Mouse (Mus musculus) liver, embryonic 11.5 days (tissue): Measurements from ENCODE around the gene Trmt1. TPM values are rescaled to one million over a fixed set of nuclear protein-coding genes. Genes with fewer than 3 reads are reported as not detected.

Source experiments
- ATAC-seq: fragments of 200-750 bp; cut with Nextera tagmentation; replicated peaks from 2 replicates; pipeline ENCODE4 v1.8.0; 2017; ENCODE audit warnings: moderate number of reproducible peaks, mild to moderate bottlenecking, moderate TSS enrichment, moderate library complexity; ENCODE audit not compliant: low FRiP score
- DNase-seq: peaks from one replicate; pipeline ENCODE4 v3.0.0-alpha.2; 2017; ENCODE audit warnings: low spot score
- H3K27ac ChIP-seq: fragments of 300-500 bp; sonication (generic); 2 replicates; pipeline ENCODE4 v1.5.1; 2014; ENCODE audit warnings: mild to moderate bottlenecking, low read depth, low read length, control low read depth
- H3K27me3 ChIP-seq: fragments of 300-500 bp; sonication (generic); replicated peaks from 2 replicates; pipeline ENCODE4 v1.6.1; 2014; ENCODE audit warnings: low read length, mixed read lengths; ENCODE audit not compliant: control insufficient read depth, insufficient read depth
- H3K36me3 ChIP-seq: fragments of 300-500 bp; sonication (generic); 2 replicates; pipeline ENCODE4 v1.6.1; 2014; ENCODE audit warnings: mild to moderate bottlenecking, low read length, moderate library complexity, mixed read lengths; ENCODE audit not compliant: control insufficient read depth, insufficient read depth
- H3K4me1 ChIP-seq: fragments of 300-500 bp; sonication (generic); replicated peaks from 2 replicates; pipeline ENCODE4 v1.6.1; 2014; ENCODE audit warnings: low read length, mixed read lengths; ENCODE audit not compliant: control insufficient read depth, insufficient read depth
- H3K4me2 ChIP-seq: fragments of 300-500 bp; sonication (generic); 2 replicates; pipeline ENCODE4 v1.6.1; 2014; ENCODE audit warnings: mild to moderate bottlenecking, control low read depth, moderate library complexity
- H3K4me3 ChIP-seq: fragments of 300-500 bp; sonication (generic); 2 replicates; pipeline ENCODE4 v1.5.1; 2014; ENCODE audit warnings: low read depth, low read length, control low read depth
- H3K9ac ChIP-seq: fragments of 300-500 bp; sonication (generic); 2 replicates; pipeline ENCODE4 v1.6.1; 2014; ENCODE audit warnings: low read depth, low read length, control low read depth
- H3K9me3 ChIP-seq: fragments of 300-500 bp; sonication (generic); 2 replicates; pipeline ENCODE4 v1.6.1; 2016; ENCODE audit warnings: low read length, inconsistent platforms, mixed read lengths; ENCODE audit not compliant: control insufficient read depth
- WGBS: fragments of 180-500 bp; shearing (Covaris S2); extraction: QIAGEN DNeasy Blood & Tissue Kit; methylation state at CpG from one replicate; pipeline ENCODE4 v1.1.7; 2014; 5-methylcytosine and 5-hydroxymethylcytosine counted together
- polyA plus RNA-seq: library from polyadenylated mRNA; unstranded; fragments of >200 nt; fragmentation: Nextera tagmentation; extraction: Ambion mirVana; gene quantifications from 2 replicates; pipeline ENCODE4 v1.2.1, GENCODE M21; 2014

Trmt1 gene
- polyA plus RNA-seq, 1 experiment from 2014 or later, result 95.6 TPM

GRCm38 (mm10) chr8:84702963-84703465 lies 16.9 kb downstream of the Trmt1 start:
- H3K27ac ChIP-seq, result peak overlapping the region; percentile 94
- no peak for ATAC-seq
- no peaks in the 10 kb centered on the region for H3K9me3 ChIP-seq
- peaks cover 70% of the 10 kb centered on the region for H3K4me1 ChIP-seq
- H3K9ac ChIP-seq, result peak overlapping the region; percentile 94
- peak overlapping the region; percentile 66 for H3K4me3 ChIP-seq
- peaks cover 17% of the 10 kb centered on the region for H3K36me3 ChIP-seq
- H3K27me3 ChIP-seq, result peaks cover 32% of the 10 kb centered on the region
- 45% methylated on average over 6 of the region's 6 CpGs for WGBS
- H3K4me2 ChIP-seq, result peak overlapping the region; percentile 74
- DNase-seq, result no peak

DNA sequence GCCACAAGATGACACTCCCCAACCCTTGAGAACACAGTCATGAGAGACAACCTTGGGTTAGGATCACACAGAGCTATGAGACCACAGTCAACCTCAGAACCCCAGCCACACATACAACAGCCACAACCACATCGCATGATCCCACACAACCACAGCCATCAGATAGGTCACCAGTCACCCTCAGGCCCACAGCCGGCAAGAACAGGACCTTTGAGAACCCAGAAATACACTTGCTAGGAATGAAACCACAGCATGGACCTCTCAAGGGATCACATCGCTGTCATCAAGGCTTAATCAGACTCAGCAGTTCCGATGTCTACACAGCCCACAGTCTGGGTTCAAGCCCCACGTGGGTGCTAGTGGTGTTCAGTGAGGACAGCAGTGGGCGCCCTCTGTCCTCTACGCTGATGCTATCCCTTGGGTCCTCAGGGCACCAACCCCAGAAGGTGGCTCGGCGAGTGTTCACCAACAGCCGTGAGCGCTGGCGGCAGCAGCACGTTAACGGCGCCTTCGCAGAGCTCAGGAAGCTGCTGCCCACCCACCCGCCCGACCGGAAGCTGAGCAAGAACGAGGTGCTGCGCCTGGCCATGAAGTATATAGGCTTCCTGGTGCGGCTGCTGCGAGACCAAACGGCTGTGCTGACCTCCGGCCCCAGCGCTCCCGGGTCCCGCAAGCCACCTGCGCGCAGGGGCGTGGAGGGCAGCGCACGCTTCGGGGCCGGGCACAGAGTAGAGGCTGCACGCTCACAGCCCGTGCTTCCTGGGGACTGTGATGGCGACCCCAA lies 17.6 kb downstream of the Trmt1 start:
- H3K27me3 ChIP-seq, result peaks cover 37% of the 10 kb centered on the region
- peak overlapping the region; percentile 66 for H3K4me3 ChIP-seq
- H3K36me3 ChIP-seq, result peaks cover 10% of the 10 kb centered on the region
- peak; percentile 64 for DNase-seq
- no peaks in the 10 kb centered on the region for H3K9me3 ChIP-seq
- H3K27ac ChIP-seq, result peak overlapping the region; percentile 94
- peak overlapping the region; percentile 74 for H3K4me2 ChIP-seq
- 4% methylated on average over 38 of the region's 38 CpGs for WGBS
- peaks cover 75% of the 10 kb centered on the region for H3K4me1 ChIP-seq
- H3K9ac ChIP-seq, result peak overlapping the region; percentile 94
- no peak for ATAC-seq

- peak; percentile 33; the same call in 1 of the 2 replicates for ATAC-seq
- Histone ChIP-seq H3K36me3 (peaks cover 5% of the 10 kb centered on the region), H3K4me1 (peaks cover 75% of the 10 kb centered on the region), H3K4me2 (peak overlapping the region; percentile 74), H3K4me3 (peak overlapping the region; percentile 66), H3K27ac (peak overlapping the region; percentile 94), H3K9ac (peak overlapping the region; percentile 94), H3K27me3 (peaks cover 41% of the 10 kb centered on the region), H3K9me3 (no peaks in the 10 kb centered on the region)
- peak; percentile 83 for DNase-seq
- under 1% methylated on average over 16 of the region's 16 CpGs for WGBS
Measured at GRCm38 (mm10) chr8:84704356-84704755, 18.2 kb downstream of the Trmt1 start.

DNA sequence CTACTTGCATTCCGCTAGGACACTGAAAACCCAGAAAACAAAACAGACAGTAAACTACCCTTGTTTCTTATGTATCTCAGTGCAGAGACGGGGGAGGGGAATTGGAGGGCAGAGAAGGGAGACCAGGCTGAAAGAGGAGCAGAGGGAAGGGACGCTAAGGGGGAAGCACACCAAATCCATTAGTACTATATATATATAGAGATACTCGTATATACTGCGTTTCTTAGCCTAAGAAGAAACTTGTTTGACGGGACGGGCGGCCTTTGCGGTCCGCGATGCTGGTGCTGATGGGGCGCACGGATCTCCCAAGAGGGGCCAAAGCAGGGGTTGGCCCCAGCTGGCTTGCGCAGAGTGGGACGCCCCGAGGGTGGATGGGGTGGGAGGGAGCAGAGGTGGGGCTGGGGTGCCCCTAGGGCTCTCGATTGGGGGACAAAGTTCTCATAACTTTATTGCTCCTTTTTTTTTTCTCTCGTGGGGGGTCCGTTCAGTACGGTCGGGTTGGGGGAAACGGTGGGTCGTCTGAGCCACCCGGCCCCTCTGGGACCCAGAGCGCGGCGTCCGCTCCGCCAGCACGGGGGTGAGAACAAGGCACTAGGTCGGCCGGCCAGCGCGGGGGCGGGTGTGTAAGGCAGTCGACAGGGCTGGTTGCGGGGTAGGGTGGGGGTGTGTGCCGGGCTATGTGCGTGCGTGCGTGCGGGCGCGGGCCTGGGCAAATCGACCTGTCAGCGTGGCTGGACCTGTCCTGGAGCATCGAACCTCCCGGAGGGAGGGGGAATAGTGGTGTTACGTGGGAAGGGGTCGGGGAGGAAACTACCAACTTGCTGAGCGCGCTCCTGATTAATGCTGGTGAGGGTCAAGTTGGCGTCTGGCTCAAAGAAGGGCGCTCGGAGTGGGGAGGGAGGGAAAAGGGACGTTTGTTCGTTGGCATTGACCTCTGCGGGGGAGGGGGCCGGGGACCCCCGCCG lies 19.0 kb downstream of the Trmt1 start:
- WGBS, result 1% methylated on average over 60 of the region's 61 CpGs
- ATAC-seq (0 out of 2 replicates have a peak, but pooled peaks have one; percentile 6), DNase-seq (peak; percentile 75)
- Histone ChIP-seq H3K9me3 (no peaks in the 10 kb centered on the region), H3K27ac (peak overlapping the region; percentile 94), H3K27me3 (peaks cover 41% of the 10 kb centered on the region), H3K4me1 (peaks cover 67% of the 10 kb centered on the region), H3K4me2 (peak overlapping the region; percentile 74), H3K9ac (peak overlapping the region; percentile 94), H3K4me3 (peak overlapping the region; percentile 66), H3K36me3 (peaks cover 3% of the 10 kb centered on the region; the same call in 1 of the 2 replicates)

DNA sequence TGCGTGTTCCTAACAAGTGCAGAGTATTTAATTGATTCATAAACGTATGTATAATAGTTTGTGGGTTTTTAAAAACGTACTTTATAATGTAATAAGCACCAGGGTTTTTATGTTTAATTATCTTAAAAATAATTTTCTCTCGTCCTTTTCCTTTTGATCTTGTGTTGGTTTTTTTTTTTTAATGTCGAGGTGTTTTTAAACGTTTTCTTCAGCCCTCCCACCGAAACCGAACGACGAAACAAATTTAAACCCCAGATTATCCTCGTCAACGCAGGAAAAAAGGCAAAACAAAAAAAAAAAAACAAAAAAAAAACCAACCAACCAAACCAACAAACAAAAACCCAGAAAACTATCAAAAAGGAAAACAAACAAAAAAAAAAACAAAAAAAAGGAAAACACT lies 19.9 kb downstream of the Trmt1 start:
- Histone ChIP-seq H3K4me1 (peaks cover 59% of the 10 kb centered on the region), H3K4me2 (peak overlapping the region; percentile 74), H3K27me3 (peaks cover 41% of the 10 kb centered on the region), H3K9ac (peak overlapping the region; percentile 94), H3K9me3 (no peaks in the 10 kb centered on the region), H3K4me3 (peak overlapping the region; percentile 66), H3K27ac (peak overlapping the region; percentile 94), H3K36me3 (peaks cover 3% of the 10 kb centered on the region; the same call in 1 of the 2 replicates)
- WGBS, result under 1% methylated on average over 12 of the region's 12 CpGs
- ATAC-seq (no peak), DNase-seq (no peak)

DNA sequence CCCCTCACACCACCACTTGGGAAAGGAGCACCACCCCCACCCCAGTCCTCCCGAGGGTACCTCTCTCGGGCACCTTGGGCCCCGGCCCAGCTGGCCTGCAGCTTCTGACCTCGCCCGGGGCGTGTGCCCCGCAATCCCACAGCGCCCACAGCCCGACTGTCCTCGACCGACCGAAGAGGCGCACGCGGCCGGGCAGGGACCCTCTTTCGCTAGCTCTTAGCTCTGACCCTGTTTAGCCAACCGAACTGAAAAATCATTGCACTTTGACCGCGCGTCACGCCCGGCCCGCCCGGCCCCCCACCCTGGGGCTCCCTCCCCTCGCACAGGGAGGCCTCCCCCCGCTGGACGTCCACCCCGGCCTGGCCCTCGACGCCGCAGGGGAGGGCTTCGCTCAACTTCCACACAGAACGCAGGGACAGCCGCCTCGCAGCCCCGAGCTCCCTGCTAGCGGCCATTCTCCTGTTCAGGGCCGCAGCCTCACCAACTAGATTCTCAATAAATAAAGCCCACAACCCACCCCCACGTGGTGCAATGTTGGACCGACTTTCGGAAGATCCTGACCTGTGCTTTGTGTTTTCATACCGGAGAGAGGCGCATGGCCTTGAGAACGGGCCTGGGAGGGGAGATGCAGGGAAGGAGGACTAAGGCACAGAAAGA lies 20.6 kb downstream of the Trmt1 start:
- 1% methylated on average over 45 of the region's 45 CpGs for WGBS
- Histone ChIP-seq H3K27me3 (peaks cover 43% of the 10 kb centered on the region), H3K9ac (peak overlapping the region; percentile 58), H3K27ac (peak overlapping the region; percentile 54), H3K4me2 (peak overlapping the region; percentile 74), H3K4me3 (peak overlapping the region; percentile 51), H3K36me3 (peaks cover 3% of the 10 kb centered on the region; the same call in 1 of the 2 replicates), H3K4me1 (peaks cover 53% of the 10 kb centered on the region), H3K9me3 (no peaks in the 10 kb centered on the region)
- ATAC-seq (no peak), DNase-seq (peak; percentile 79)

DNA sequence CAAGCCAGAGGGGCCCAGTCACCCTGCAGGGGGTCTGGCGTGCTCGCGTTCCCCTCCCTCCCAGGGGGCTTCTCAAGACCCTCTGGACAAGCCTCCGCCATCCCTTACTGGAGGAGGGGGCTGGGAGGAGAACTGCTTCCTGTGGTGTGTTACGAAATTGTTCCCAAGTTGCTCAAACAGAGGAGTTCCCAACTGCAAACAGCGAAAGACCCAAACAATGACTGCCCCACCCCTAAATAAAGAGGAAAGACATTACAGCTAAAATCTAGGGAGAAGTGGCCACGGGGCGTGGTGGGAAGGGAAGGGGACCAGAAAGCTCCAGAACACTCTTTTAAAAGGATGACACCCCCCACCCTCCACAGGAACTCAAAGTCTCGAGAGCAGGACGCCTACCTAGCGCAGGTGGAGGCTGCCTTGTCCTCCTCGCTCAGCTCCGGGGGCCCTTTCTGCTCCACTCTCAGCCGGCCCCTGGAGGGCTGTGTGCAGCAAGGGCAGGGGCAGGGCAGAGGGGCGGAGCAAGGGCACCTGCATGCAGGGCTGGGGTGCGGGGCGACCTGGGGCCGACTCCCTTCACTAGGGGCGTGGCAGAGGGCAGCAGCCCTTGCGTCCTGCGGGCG lies 21.3 kb downstream of the Trmt1 start:
- Histone ChIP-seq H3K27me3 (peaks cover 46% of the 10 kb centered on the region), H3K4me3 (peak overlapping the region; percentile 51), H3K4me1 (peaks cover 59% of the 10 kb centered on the region), H3K27ac (peak overlapping the region; percentile 54), H3K9me3 (no peaks in the 10 kb centered on the region), H3K9ac (peak overlapping the region; percentile 58), H3K4me2 (peak overlapping the region; percentile 74), H3K36me3 (peaks cover 3% of the 10 kb centered on the region; the same call in 1 of the 2 replicates)
- ATAC-seq (peak; percentile 44), DNase-seq (peak; percentile 77)
- WGBS, result 1% methylated on average over 22 of the region's 22 CpGs
